Mouse (Mus musculus): Measurements from ENCODE around the gene E130114P18Rik. TPM values are rescaled to one million over a fixed set of nuclear protein-coding genes. Genes with fewer than 3 reads are reported as not detected.

E130114P18Rik gene
- polyA plus RNA-seq, 1 experiment = 14.9 TPM

DNA sequence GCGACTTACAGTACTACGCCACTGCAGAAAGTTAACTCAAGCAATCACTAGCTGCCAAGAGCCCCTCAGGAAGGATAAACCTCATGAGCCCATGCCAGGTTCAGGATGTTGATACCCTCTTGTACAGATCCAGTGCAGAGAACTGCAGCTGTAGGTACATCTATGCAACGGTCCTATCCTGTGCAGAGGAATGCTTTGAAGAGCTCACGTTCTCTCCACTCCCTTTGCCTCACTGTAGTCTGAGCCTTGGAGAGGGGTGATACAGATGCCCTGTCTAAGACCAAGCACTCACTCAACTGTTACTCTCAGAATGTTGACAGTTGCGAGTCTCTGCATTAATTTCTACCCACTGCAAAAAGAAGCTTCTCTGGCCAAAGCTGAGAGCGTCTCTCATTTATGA lies 54.5 kb downstream of the E130114P18Rik start:
- H3K4me3 ChIP-seq (replicated peaks; ENCODE audit: insufficient read depth, low read depth, low read length) = no peak overlapping the region
- H3K4me1 ChIP-seq (ENCODE audit: control insufficient read depth, insufficient read depth, low read length) = no peaks in the 10 kb centered on the region
- TF ChIP-seq POLR2A (IDR thresholded peaks at IDR 0.05; ENCODE audit: borderline replicate concordance, insufficient read depth, low read length) (no peak), CTCF (IDR thresholded peaks at IDR 0.05; ENCODE audit: borderline replicate concordance, insufficient read depth, low read depth, low read length) (no peak)
- DNase-seq = no peak
- H3K27me3 ChIP-seq (ENCODE audit: control insufficient read depth, insufficient read depth, low read length) = no peaks in the 10 kb centered on the region
- WGBS = 97% methylated on average over 6 of the region's 6 CpGs
- H3K27ac ChIP-seq (ENCODE audit: insufficient read depth, low read length) = no peak overlapping the region

DNA sequence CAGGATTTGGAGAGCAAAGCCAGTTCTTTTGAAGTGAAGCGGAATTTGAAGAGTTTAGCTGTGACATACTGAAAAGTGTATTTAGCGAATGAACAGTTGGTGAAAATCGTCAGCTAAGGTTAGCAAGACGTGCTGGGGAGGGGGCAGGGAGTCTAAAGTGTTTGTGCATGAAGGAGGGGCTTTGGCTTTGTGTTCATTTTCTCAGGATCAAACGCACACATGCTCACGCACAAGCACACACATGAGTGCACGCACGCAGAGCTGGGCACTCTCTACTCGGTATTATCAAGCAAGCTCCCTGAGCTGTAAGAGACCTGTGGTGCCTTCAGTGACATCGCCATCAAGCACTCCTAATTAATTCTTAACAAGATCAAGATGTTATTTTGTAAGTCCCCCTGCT lies 55.2 kb downstream of the E130114P18Rik start:
- Histone ChIP-seq H3K4me3 (replicated peaks; ENCODE audit: insufficient read depth, low read depth, low read length) (no peak overlapping the region), H3K27me3 (ENCODE audit: control insufficient read depth, insufficient read depth, low read length) (no peaks in the 10 kb centered on the region), H3K27ac (ENCODE audit: insufficient read depth, low read length) (no peak overlapping the region), H3K4me1 (ENCODE audit: control insufficient read depth, insufficient read depth, low read length) (no peaks in the 10 kb centered on the region)
- DNase-seq = no peak
- WGBS = 67% methylated on average over 10 of the region's 10 CpGs
- TF ChIP-seq CTCF (IDR thresholded peaks at IDR 0.05; ENCODE audit: borderline replicate concordance, insufficient read depth, low read depth, low read length) (no peak), POLR2A (IDR thresholded peaks at IDR 0.05; ENCODE audit: borderline replicate concordance, insufficient read depth, low read length) (no peak)

DNA sequence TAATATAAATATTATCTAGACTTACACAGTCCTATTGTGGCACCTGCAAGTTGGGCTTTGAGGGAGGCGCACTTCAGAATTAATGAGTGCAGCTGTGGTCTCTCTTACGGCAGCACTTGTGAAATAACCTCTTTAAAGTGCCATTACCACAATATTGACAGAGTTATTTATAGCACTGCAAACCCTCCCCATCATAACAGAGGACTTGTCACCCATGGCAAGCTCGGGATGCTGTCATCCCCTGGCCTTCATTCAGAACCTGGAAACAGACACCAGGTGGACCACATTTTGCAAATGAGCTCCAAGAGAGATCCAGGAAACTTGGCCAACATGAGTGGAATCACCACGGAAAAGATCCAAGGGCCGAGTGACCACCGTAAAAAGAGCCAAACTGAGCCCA lies 63.3 kb downstream of the E130114P18Rik start:
- TF ChIP-seq POLR2A (IDR thresholded peaks at IDR 0.05; ENCODE audit: borderline replicate concordance, insufficient read depth, low read length) (no peak), CTCF (IDR thresholded peaks at IDR 0.05; ENCODE audit: borderline replicate concordance, insufficient read depth, low read depth, low read length) (no peak)
- 23% methylated on average over 6 of the region's 6 CpGs for WGBS
- H3K27ac ChIP-seq (ENCODE audit: insufficient read depth, low read length) = no peak overlapping the region
- H3K4me3 ChIP-seq (replicated peaks; ENCODE audit: insufficient read depth, low read depth, low read length) = no peak overlapping the region
- peak; percentile 18 to 57 for DNase-seq
- no peaks in the 10 kb centered on the region; the same call in 1 of the 2 replicates for H3K4me1 ChIP-seq (ENCODE audit: control insufficient read depth, insufficient read depth, low read length)
- no peaks in the 10 kb centered on the region for H3K27me3 ChIP-seq (ENCODE audit: control insufficient read depth, insufficient read depth, low read length)

DNA sequence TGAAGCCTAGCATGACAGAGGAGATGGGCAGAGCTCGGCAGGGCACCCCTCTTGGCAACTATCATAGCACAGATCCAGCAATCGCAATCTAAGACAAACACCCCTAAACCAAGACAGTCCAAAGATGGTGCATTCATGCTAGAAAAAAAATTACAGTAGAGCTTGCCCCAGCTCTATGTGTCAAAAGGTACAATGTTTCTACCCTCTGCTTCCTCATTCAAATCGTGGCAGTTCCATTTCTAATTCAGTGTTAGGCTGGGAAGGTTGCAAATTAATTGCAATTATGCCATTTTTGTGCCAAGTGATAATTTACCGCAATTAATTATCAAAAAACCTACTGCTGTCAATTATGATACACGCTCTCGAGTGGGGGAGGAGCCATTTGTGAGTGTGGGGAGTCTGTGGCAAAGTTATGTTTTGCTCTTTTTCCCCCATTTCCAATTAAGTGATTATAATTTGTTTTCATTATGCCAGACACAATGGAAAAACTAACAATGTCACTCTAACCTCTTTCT lies 63.7 kb downstream of the E130114P18Rik start:
- no peak overlapping the region for H3K4me3 ChIP-seq (replicated peaks; ENCODE audit: insufficient read depth, low read depth, low read length)
- no peak overlapping the region for H3K27ac ChIP-seq (ENCODE audit: insufficient read depth, low read length)
- DNase-seq = no peak
- H3K4me1 ChIP-seq (ENCODE audit: control insufficient read depth, insufficient read depth, low read length) = no peaks in the 10 kb centered on the region; the same call in 1 of the 2 replicates
- 68% methylated on average over 6 of the region's 6 CpGs for WGBS
- no peaks in the 10 kb centered on the region for H3K27me3 ChIP-seq (ENCODE audit: control insufficient read depth, insufficient read depth, low read length)
- TF ChIP-seq CTCF (IDR thresholded peaks at IDR 0.05; ENCODE audit: borderline replicate concordance, insufficient read depth, low read depth, low read length) = no peak
- no peak for TF ChIP-seq POLR2A (IDR thresholded peaks at IDR 0.05; ENCODE audit: borderline replicate concordance, insufficient read depth, low read length)

DNA sequence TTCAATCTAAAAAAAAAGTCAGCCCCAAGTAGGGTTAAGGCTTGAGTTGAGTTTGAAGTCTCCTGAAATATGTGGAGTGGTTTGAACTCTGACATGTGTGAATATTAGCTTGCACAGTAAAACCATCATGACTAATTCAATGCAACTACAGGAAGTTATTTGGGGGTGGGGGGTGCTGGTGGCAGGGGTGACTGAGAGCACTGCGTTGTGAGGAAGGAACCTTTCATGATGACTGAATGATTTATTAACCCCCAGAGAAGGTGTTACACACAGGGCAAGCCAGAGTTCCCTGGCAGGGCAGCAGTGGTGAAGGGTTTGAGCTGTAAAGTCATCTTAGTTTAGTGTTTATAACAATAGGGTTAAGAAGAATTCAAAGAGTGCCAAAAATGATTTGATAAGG lies 65.3 kb downstream of the E130114P18Rik start:
- Histone ChIP-seq H3K27ac (ENCODE audit: insufficient read depth, low read length) (no peak overlapping the region), H3K27me3 (ENCODE audit: control insufficient read depth, insufficient read depth, low read length) (no peaks in the 10 kb centered on the region), H3K4me3 (replicated peaks; ENCODE audit: insufficient read depth, low read depth, low read length) (no peak overlapping the region), H3K4me1 (ENCODE audit: control insufficient read depth, insufficient read depth, low read length) (no peaks in the 10 kb centered on the region; the same call in 1 of the 2 replicates)
- WGBS = 74% methylated on average over 1 of the region's 1 CpGs
- TF ChIP-seq POLR2A (IDR thresholded peaks at IDR 0.05; ENCODE audit: borderline replicate concordance, insufficient read depth, low read length) (no peak), CTCF (IDR thresholded peaks at IDR 0.05; ENCODE audit: borderline replicate concordance, insufficient read depth, low read depth, low read length) (no peak)
- no peak for DNase-seq

DNA sequence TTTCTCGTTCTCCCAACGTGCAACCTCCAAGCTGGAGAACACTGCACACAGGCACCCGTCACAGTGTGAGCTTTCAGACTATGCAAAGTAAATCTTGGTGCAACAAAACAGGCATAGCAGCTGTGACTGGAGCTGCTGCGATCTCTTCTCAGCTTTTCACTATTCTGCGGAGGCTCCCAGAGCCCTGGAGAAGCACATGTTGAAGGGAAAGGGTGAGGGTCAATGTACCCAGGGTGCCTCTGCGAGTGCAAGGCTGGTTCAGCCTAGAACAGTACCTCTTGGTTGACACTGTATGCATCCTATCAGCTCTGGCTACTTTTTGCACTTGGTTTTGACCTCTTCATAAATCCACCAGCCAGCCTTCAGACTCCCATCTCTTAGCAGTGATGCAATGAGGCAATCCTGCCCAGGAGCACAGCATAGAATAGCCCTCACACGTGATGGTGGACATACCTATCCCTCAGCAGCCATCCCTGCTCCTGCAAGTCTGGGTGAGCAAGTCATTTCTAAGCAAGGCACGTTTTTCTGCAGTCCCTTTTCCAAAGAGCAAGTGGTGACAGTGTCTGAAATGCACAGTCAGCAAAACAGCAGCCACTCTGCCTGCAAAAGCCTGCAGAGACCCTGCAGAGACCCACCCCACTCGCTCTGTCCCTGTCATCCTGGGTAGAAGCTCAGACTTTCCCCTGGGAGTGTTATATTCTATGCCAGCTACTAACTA lies 67.7 kb downstream of the E130114P18Rik start:
- Histone ChIP-seq H3K27me3 (ENCODE audit: control insufficient read depth, insufficient read depth, low read length) (no peaks in the 10 kb centered on the region), H3K4me3 (replicated peaks; ENCODE audit: insufficient read depth, low read depth, low read length) (no peak overlapping the region), H3K27ac (ENCODE audit: insufficient read depth, low read length) (no peak overlapping the region), H3K4me1 (ENCODE audit: control insufficient read depth, insufficient read depth, low read length) (no peaks in the 10 kb centered on the region; the same call in 1 of the 2 replicates)
- 83% methylated on average over 9 of the region's 9 CpGs for WGBS
- TF ChIP-seq POLR2A (IDR thresholded peaks at IDR 0.05; ENCODE audit: borderline replicate concordance, insufficient read depth, low read length) (no peak), CTCF (IDR thresholded peaks at IDR 0.05; ENCODE audit: borderline replicate concordance, insufficient read depth, low read depth, low read length) (no peak)
- no peak for DNase-seq

DNA sequence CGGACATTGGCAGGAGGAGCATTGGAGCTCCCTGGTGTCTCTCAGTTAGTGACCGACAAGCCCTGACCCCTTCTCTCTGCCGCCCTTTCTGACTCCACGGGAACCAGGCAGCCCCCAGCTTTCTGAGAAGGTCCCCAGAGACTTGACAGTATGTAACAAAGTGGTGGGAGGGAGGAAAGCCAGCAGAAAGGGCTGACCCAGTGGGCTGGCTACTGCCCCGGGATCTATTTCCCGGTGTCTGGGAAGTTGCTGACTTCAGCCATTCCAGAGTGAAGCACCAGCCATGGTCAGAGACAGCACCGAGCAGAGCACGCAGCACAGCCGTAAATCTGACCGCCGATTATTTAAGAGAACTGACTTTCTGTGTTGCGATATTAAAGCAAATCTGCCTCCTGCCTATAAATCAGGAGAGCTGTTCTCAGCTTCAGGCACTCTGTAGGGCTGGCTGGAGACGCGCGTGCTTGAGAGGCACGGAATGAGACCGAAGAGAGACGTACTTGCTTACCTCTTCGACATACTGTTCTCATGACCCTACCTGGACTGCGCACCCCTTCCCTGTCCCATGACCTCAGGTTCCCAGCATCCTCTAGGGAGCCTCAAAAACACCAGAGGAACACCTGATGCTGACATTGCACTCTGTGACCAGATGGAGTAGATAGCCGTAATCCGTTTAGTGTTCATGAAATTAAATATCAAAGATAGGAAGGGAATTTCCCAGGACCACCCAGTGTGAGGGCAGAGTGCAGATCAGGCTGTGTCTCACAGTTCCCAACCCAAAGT lies 70.3 kb downstream of the E130114P18Rik start:
- Histone ChIP-seq H3K27ac (ENCODE audit: insufficient read depth, low read length) (no peak overlapping the region), H3K4me3 (replicated peaks; ENCODE audit: insufficient read depth, low read depth, low read length) (no peak overlapping the region), H3K4me1 (ENCODE audit: control insufficient read depth, insufficient read depth, low read length) (peaks cover 6% of the 10 kb centered on the region; the same call in 1 of the 2 replicates), H3K27me3 (ENCODE audit: control insufficient read depth, insufficient read depth, low read length) (no peaks in the 10 kb centered on the region)
- TF ChIP-seq CTCF (IDR thresholded peaks at IDR 0.05; ENCODE audit: borderline replicate concordance, insufficient read depth, low read depth, low read length) (no peak), POLR2A (IDR thresholded peaks at IDR 0.05; ENCODE audit: borderline replicate concordance, insufficient read depth, low read length) (no peak)
- 86% methylated on average over 22 of the region's 22 CpGs for WGBS
- no peak for DNase-seq
